Mouse (Mus musculus): ENCODE measurements around the gene Fam160a1. TPM values are rescaled to one million over a fixed set of nuclear protein-coding genes. Genes with fewer than 3 reads are reported as not detected.

Fam160a1 gene
- polyA plus RNA-seq, 1 experiment from 2014 or later, result 9.5 TPM

DNA sequence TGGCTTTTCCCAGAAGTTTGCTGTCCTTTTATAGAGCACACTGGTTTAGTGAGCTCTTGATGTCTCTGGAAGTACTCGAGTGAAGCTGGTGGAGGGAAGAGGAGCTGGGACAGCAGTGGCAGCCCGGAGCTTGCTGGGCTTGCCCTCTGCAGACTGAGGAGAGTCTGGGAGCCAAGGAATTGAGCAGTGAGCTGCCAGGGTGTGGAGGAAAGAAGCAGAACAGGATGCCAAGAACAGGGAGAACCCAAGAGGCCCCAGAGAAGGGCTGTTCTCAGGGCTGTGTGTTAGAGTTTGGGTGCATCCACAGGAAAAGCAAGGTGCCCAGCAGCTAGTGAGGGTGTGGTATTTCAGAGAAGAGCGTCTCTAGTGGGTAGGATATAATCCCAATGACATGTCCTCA is 175.3 kb downstream of the Fam160a1 start:
- H3K27me3 ChIP-seq, result no peaks in the 10 kb centered on the region
- H3K27ac ChIP-seq, result no peak overlapping the region
- no peaks in the 10 kb centered on the region for H3K4me1 ChIP-seq
- ATAC-seq (ENCODE audit: insufficient number of reproducible peaks, low FRiP score, low TSS enrichment, low read depth), result peak; percentile 58; the same call in 1 of the 2 replicates
- no peak overlapping the region for H3K4me3 ChIP-seq
- H3K36me3 ChIP-seq, result no peaks in the 10 kb centered on the region
- H3K4me2 ChIP-seq, result no peak overlapping the region
- H3K9ac ChIP-seq, result no peak overlapping the region
- WGBS, result 64% methylated on average over 3 of the region's 3 CpGs
- no peaks in the 10 kb centered on the region for H3K9me3 ChIP-seq

DNA sequence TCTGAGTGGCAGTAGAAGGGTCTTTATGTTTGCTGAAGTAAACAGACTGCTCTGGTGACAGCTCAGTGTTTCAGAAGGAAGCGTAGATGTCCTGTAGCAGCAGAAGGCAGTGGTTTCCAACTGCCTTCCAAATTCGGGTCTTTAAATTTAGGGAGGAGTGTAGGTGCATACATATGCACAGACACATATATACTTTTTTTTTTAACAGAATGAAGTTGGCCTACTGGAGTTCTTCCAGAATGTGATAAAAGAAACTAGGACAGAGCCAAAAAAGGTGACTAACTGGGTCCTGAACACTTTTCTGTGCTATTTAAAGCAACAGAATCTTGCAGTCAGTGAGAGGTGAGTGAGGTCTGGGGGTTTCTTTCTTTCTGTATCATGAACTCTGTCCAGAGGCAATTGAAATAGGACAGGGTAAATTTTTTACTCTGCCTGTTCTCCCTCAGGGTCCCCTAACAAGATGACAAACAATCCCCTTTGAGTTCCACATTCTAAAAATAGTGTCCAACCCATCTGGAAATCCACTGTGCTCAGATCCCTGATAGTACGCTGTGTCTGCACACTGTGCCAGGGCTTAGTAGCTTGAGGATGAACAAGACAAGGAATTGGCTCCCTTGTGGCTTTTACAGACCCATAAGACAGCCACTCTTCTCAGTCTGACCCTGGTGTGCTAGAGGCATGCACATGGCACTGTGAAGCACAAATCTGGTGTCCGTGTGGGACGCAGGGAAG is 180.2 kb downstream of the Fam160a1 start:
- Histone ChIP-seq H3K36me3 (no peaks in the 10 kb centered on the region), H3K27me3 (no peaks in the 10 kb centered on the region), H3K4me3 (no peak overlapping the region), H3K9me3 (no peaks in the 10 kb centered on the region), H3K4me2 (no peak overlapping the region), H3K27ac (no peak overlapping the region), H3K4me1 (no peaks in the 10 kb centered on the region), H3K9ac (no peak overlapping the region)
- 87% methylated on average over 5 of the region's 5 CpGs for WGBS
- ATAC-seq (ENCODE audit: insufficient number of reproducible peaks, low FRiP score, low TSS enrichment, low read depth), result no peak

DNA sequence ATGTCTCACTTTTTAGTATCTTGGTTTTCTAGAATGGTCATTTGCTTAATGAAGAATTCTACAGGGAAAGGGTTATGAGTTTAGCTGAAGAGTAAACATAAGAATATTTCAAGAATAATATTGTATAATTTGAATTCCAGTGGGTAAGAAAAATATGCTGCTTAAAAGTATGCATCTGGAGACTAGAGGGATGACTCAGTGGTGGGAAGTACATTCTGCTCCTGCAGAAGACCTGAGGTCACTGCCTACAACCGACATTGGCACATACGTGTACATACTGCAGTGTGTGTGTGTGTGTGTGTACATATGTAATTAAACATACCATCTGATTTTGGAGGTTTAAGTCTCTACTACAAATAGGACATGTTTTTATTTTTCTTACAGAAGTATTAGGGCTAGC is 181.5 kb downstream of the Fam160a1 start:
- no peaks in the 10 kb centered on the region for H3K4me1 ChIP-seq
- no peaks in the 10 kb centered on the region for H3K27me3 ChIP-seq
- no peak overlapping the region for H3K4me3 ChIP-seq
- no peak for ATAC-seq (ENCODE audit: insufficient number of reproducible peaks, low FRiP score, low TSS enrichment, low read depth)
- no peaks in the 10 kb centered on the region for H3K36me3 ChIP-seq
- no peak overlapping the region for H3K9ac ChIP-seq
- no peak overlapping the region for H3K27ac ChIP-seq
- no peaks in the 10 kb centered on the region for H3K9me3 ChIP-seq
- WGBS, result 77% methylated on average over 2 of the region's 2 CpGs
- H3K4me2 ChIP-seq, result no peak overlapping the region

DNA sequence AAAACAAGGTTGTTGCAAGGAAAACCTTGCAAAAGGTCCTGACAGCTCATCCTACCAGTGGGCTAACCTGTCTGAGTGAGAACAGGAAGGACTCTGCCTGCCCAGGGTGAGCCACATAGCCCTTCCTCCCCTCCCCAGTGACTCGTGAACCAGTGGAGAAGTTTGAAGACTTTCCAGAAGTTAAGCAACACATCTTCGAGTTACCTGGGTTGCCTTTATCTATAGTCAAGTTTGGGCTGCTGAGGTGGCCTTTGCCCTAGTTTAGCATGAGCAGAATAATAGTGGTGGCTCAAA is 182.0 kb downstream of the Fam160a1 start:
- H3K4me3 ChIP-seq, result no peak overlapping the region
- no peak overlapping the region for H3K27ac ChIP-seq
- H3K4me1 ChIP-seq, result no peaks in the 10 kb centered on the region
- no peak overlapping the region for H3K4me2 ChIP-seq
- WGBS, result 70% methylated on average over 2 of the region's 2 CpGs
- no peaks in the 10 kb centered on the region for H3K27me3 ChIP-seq
- H3K9ac ChIP-seq, result no peak overlapping the region
- ATAC-seq (ENCODE audit: insufficient number of reproducible peaks, low FRiP score, low TSS enrichment, low read depth), result no peak
- H3K9me3 ChIP-seq, result no peaks in the 10 kb centered on the region
- H3K36me3 ChIP-seq, result no peaks in the 10 kb centered on the region

DNA sequence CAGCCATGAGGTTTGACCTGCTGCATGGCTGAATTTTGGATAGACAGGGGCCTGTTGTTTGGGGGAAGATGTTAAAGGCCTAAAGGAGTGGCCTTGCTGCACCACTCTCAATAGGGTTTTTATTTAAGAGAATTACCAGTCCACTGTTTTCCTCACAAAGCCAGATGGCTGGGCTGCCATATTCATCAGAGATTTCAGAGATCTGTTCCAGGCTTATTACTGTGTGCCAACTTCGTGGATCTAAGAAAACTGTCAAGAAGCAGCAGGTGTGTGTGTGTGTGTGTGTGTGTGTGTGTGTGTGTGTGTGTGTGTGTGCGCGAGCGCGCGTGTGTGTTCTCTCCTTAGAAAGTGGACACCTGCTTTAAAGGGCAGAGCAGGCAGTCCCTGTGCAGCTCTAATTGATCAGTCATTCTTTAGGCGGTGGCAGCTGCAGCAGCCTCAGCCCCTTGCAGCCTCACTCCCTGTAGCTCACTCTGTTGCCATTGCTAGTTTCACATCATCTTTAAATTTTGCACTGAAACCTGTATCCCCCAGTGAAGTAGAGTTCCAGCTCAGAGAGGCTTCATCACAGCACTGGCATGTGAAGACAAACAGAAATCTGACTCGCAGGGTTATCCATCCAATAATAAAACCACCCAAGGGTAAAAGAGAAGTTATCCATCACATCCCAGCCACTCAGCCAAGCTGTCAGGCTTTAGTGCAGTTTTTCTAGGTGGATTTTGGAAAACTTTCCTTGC is 182.5 kb downstream of the Fam160a1 start:
- Histone ChIP-seq H3K36me3 (no peaks in the 10 kb centered on the region), H3K9me3 (no peaks in the 10 kb centered on the region), H3K27me3 (no peaks in the 10 kb centered on the region), H3K27ac (0 out of 2 replicates have a peak overlapping the region, but pooled peaks have one; percentile 7), H3K4me3 (no peak overlapping the region), H3K4me1 (no peaks in the 10 kb centered on the region), H3K9ac (no peak overlapping the region), H3K4me2 (no peak overlapping the region)
- WGBS, result 78% methylated on average over 8 of the region's 8 CpGs
- no peak for ATAC-seq (ENCODE audit: insufficient number of reproducible peaks, low FRiP score, low TSS enrichment, low read depth)

DNA sequence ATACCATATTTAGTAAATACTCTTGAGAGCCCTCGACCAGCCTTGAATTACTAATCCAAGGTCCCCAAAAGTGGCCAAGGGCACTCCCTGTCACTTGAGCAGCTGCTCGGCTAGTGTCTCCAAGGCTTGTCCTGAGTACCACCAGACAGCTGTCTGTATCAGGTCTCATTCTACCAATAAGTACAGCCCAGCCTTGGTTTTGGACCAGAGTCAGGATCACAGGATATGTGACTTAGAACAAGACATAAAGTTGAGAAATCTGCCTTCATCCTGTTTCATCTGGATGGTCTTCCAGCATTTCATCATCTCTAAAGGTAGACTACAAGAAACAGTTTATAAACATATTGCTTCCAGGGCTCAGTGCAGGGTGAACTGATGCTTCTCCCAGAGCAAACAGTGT is 183.4 kb downstream of the Fam160a1 start:
- Histone ChIP-seq H3K4me1 (no peaks in the 10 kb centered on the region), H3K9me3 (no peaks in the 10 kb centered on the region), H3K27me3 (no peaks in the 10 kb centered on the region), H3K27ac (no peak overlapping the region), H3K9ac (no peak overlapping the region), H3K36me3 (no peaks in the 10 kb centered on the region), H3K4me2 (no peak overlapping the region), H3K4me3 (no peak overlapping the region)
- ATAC-seq (ENCODE audit: insufficient number of reproducible peaks, low FRiP score, low TSS enrichment, low read depth), result no peak
- 85% methylated on average over 2 of the region's 2 CpGs for WGBS

DNA sequence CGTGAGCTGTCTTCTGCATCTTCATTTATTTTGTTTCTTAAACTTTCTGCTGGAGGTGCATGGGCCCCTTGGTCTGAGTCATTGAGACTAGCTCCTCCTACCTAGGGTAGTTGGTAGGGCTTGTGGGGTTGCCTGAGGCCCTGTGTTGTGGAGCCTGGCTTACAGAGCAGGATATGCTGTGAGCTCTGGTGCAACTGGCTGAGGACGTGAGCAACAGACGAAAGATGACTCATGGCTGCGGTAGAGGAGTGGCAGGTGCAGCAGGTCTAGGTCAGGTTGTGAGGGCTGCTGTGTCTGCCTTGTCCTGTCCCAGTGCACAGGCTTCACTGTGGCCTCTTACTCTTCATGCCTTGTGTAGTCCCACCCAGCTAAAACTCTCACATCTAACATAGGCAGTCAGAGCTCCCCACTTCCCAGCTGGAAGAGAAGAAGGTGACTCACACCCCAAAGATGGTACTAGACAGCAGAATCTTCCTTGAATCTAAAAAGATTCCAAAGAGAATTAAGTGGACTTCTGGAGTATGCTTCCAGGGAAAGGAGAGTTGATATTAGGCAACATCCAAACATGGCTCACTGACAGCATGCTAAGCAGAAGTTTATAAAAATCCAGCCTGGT is 187.1 kb downstream of the Fam160a1 start:
- H3K9me3 ChIP-seq, result no peaks in the 10 kb centered on the region
- no peaks in the 10 kb centered on the region for H3K4me1 ChIP-seq
- no peaks in the 10 kb centered on the region for H3K36me3 ChIP-seq
- H3K9ac ChIP-seq, result no peak overlapping the region
- H3K27ac ChIP-seq, result no peak overlapping the region
- H3K27me3 ChIP-seq, result no peaks in the 10 kb centered on the region
- no peak overlapping the region for H3K4me2 ChIP-seq
- WGBS, result 87% methylated on average over 4 of the region's 4 CpGs
- 0 out of 2 replicates have a peak, but pooled peaks have one; percentile 35 for ATAC-seq (ENCODE audit: insufficient number of reproducible peaks, low FRiP score, low TSS enrichment, low read depth)
- no peak overlapping the region for H3K4me3 ChIP-seq

DNA sequence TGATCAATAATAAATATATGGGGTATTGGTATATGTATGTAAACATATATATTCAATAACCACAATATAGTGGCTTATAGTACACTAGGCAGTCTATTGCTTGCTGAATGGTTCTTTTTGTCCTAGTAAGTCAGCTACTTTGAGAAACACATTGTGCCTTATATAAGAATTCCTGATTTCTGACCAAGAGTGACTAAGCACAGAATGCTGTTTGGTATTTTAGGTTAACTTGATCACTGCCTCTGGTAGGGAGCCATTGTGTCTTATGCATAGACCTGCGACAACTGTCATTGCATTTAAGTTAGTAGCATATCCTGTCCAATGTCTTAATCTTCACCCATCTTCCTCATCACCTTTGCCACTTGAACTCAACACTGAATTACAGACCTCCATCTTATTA is 197.3 kb downstream of the Fam160a1 start:
- H3K4me2 ChIP-seq, result no peak overlapping the region
- H3K9me3 ChIP-seq, result no peaks in the 10 kb centered on the region
- no peak for ATAC-seq (ENCODE audit: insufficient number of reproducible peaks, low FRiP score, low TSS enrichment, low read depth)
- H3K27me3 ChIP-seq, result no peaks in the 10 kb centered on the region
- 89% methylated on average over 1 of the region's 1 CpGs for WGBS
- H3K4me1 ChIP-seq, result no peaks in the 10 kb centered on the region
- peaks cover 9% of the 10 kb centered on the region; the same call in 1 of the 2 replicates for H3K36me3 ChIP-seq
- H3K27ac ChIP-seq, result no peak overlapping the region
- no peak overlapping the region for H3K9ac ChIP-seq
- H3K4me3 ChIP-seq, result no peak overlapping the region

DNA sequence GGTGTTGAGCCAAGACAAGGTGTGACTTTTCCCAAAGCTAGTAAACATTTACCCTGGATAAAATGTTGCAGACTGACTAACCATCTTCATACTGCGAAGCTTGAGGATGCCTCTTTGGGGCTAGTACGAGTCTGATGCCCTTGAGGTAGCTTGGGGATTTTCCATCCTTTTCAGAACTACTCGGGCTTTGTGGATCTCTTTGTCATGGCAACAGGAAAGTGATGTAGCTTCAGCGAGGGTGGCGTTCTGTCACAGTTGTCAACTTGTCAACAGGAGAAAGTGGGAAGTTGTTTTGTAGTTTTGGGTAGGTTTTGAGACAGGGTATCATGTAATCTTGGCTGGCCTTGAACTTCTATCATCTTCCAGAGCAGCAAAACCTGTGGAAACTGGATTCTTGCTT is 197.7 kb downstream of the Fam160a1 start:
- Histone ChIP-seq H3K36me3 (peaks cover 9% of the 10 kb centered on the region; the same call in 1 of the 2 replicates), H3K27me3 (no peaks in the 10 kb centered on the region), H3K27ac (no peak overlapping the region), H3K9me3 (no peaks in the 10 kb centered on the region), H3K4me2 (no peak overlapping the region), H3K4me3 (no peak overlapping the region), H3K4me1 (no peaks in the 10 kb centered on the region), H3K9ac (no peak overlapping the region)
- 94% methylated on average over 5 of the region's 5 CpGs for WGBS
- ATAC-seq (ENCODE audit: insufficient number of reproducible peaks, low FRiP score, low TSS enrichment, low read depth), result no peak

DNA sequence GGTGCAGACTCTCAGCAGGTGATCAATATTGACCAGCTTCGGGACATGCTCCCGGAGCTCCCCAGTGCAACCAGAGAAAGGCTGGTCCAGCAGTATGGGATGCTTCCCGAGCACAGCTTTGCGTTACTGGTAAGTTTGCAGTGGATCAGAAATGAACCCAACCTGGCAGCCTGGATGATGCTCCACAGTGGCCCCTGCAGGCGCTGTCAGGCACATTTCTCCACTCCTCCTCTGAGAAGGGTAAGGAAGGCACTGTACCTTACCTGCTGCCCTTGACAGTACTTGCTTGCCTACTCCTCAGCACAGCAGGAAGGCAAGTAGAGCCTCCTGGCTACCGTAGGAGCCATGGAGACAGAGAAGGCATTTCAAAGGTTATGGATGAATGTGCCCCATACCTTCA is 198.2 kb downstream of the Fam160a1 start:
- H3K4me1 ChIP-seq, result no peaks in the 10 kb centered on the region
- H3K4me3 ChIP-seq, result no peak overlapping the region
- no peak overlapping the region for H3K9ac ChIP-seq
- 85% methylated on average over 6 of the region's 6 CpGs for WGBS
- ATAC-seq (ENCODE audit: insufficient number of reproducible peaks, low FRiP score, low TSS enrichment, low read depth), result no peak
- H3K9me3 ChIP-seq, result no peaks in the 10 kb centered on the region
- peaks cover 9% of the 10 kb centered on the region; the same call in 1 of the 2 replicates for H3K36me3 ChIP-seq
- H3K27me3 ChIP-seq, result no peaks in the 10 kb centered on the region
- H3K4me2 ChIP-seq, result no peak overlapping the region
- H3K27ac ChIP-seq, result no peak overlapping the region

DNA sequence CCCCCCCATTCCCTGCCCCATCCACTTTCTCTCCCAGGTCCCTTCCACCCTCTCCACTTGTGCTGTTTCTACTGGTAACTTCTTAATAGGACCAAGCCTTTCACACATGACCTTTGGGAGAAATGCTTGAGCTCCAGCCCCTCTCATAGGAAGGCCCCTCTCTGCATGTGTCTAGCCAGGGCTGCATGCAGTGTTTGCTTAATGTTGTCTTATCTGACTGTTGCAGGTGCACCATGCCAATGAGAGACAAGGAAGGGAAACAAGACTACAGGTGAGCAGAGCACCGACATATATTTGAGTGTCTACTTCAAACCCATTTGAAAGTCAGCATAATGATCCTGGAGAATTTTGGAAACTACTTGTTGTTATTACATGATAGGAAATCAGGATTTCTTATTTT is 200.7 kb downstream of the Fam160a1 start:
- Histone ChIP-seq H3K4me3 (no peak overlapping the region), H3K27ac (no peak overlapping the region), H3K27me3 (no peaks in the 10 kb centered on the region), H3K9ac (no peak overlapping the region), H3K9me3 (no peaks in the 10 kb centered on the region), H3K36me3 (peaks cover 6% of the 10 kb centered on the region; the same call in 1 of the 2 replicates), H3K4me1 (no peaks in the 10 kb centered on the region), H3K4me2 (no peak overlapping the region)
- no peak for ATAC-seq (ENCODE audit: insufficient number of reproducible peaks, low FRiP score, low TSS enrichment, low read depth)
- 97% methylated on average over 1 of the region's 1 CpGs for WGBS

Measured in limb, embryonic 15.5 days (tissue).